Mouse (Mus musculus): Measurements from ENCODE around the gene Gzmb. TPM values are rescaled to one million over a fixed set of nuclear protein-coding genes. Genes with fewer than 3 reads are reported as not detected.

Gzmb gene
- total RNA-seq, 1 experiment from 2014 or later = not detected

Other genes starting within 250 kb of the Gzmb start
- gene Mcpt1, start 244.3 kb downstream of the Gzmb start, total RNA-seq (2021) = not detected in 2 replicates
- not detected in 2 replicates for gene Mcpt9, start 231.8 kb downstream of the Gzmb start, total RNA-seq (2021)
- gene Mcpt2, start 220.2 kb downstream of the Gzmb start, total RNA-seq (2021) = not detected in 2 replicates
- 0.97 and 1.1 TPM in 2 replicates for gene Mcpt4, start 199.9 kb downstream of the Gzmb start, total RNA-seq (2021)
- gene Mcpt8, start 177.0 kb downstream of the Gzmb start, total RNA-seq (2021) = not detected in 2 replicates
- not detected in 2 replicates for gene Ctsg, start 159.7 kb downstream of the Gzmb start, total RNA-seq (2021)
- gene Gzme, start 141.6 kb downstream of the Gzmb start, total RNA-seq (2021) = not detected in 2 replicates
- not detected in 2 replicates for gene Gzmd, start 129.7 kb downstream of the Gzmb start, total RNA-seq (2021)
- not detected in 2 replicates for gene Gzmg, start 102.7 kb downstream of the Gzmb start, total RNA-seq (2021)
- gene Gzmn, start 87.7 kb downstream of the Gzmb start, total RNA-seq (2021) = not detected in 2 replicates
- gene Gzmf, start 50.8 kb downstream of the Gzmb start, total RNA-seq (2021) = not detected in 2 replicates
- gene Gzmc, start 27.6 kb downstream of the Gzmb start, total RNA-seq (2021) = not detected in 2 replicates
- gene Atp12a, start 102.8 kb upstream of the Gzmb start, total RNA-seq (2021) = not detected in 2 replicates
- gene Rnf17, start 140.3 kb upstream of the Gzmb start, total RNA-seq (2021) = 1.6 and 1.7 TPM in 2 replicates